Mouse (Mus musculus): ENCODE data around the gene Marveld1. TPM values are rescaled to one million over a fixed set of nuclear protein-coding genes. Genes with fewer than 3 reads are reported as not detected.

Gene Marveld1
- polyA plus RNA-seq, 1 experiment from 2014 or later: 17.2 TPM

GRCm38 (mm10) chr19:42182673-42183072 lies 35.5 kb downstream of the Marveld1 start:
- Histone ChIP-seq H3K9ac (replicated peaks) (no peak overlapping the region), H3K9me3 (no peaks in the 10 kb centered on the region), H3K36me3 (peaks cover 81% of the 10 kb centered on the region), H3K27me3 (no peaks in the 10 kb centered on the region), H3K4me2 (no peak overlapping the region), H3K4me1 (replicated peaks) (no peaks in the 10 kb centered on the region), H3K27ac (no peak overlapping the region), H3K4me3 (replicated peaks) (no peak overlapping the region)
- WGBS: 59% methylated on average over 6 of the region's 6 CpGs
- ATAC-seq (ENCODE audit: insufficient number of reproducible peaks, insufficient read depth, low FRiP score, low TSS enrichment, low read depth): no peak

DNA sequence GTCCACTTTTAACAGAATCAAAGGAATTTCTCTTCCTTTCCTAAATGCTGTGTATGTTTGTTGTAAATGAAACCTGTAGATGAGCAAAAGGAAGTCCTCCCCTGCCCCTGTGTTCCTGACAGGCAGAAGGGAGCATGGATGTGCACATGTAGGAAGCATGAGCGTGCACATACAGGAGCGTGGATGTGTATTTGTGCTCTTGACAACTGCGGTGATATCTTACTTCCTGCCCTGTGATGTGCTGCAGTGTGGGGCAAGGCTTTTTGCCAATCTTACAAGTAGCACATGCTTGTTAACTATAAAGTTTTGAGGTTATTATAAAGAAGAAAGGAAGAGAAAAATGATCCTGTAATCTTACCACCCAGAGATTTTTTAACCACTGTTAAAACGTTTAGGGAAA lies 42.5 kb downstream of the Marveld1 start:
- Histone ChIP-seq H3K27ac (no peak overlapping the region), H3K9ac (replicated peaks) (no peak overlapping the region), H3K36me3 (peaks cover 68% of the 10 kb centered on the region), H3K4me1 (replicated peaks) (peaks cover 8% of the 10 kb centered on the region), H3K4me3 (replicated peaks) (no peak overlapping the region), H3K27me3 (no peaks in the 10 kb centered on the region), H3K4me2 (no peak overlapping the region), H3K9me3 (no peaks in the 10 kb centered on the region)
- WGBS: 81% methylated on average over 4 of the region's 4 CpGs
- ATAC-seq (ENCODE audit: insufficient number of reproducible peaks, insufficient read depth, low FRiP score, low TSS enrichment, low read depth): no peak

DNA sequence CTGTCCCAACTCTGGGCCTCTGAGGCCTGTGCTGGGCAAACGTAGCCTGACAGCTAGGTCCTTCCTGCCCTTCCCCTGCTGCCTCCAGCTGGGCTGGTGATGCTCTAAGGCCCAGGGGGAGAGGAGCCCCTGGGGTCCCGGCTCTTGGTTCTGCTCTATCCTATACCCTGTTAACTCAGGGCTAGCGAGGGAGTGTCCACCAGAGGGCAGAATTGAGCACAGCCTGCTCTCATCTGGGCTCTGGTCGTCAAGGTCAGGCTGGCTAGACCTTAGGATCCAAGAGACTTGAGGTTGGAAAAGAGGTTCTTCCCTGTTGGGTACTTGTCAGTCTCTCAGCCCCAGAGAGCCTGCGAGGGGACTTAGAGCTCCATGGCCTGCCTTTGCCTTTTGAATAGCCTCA lies 43.3 kb downstream of the Marveld1 start:
- H3K27ac ChIP-seq: no peak overlapping the region
- no peaks in the 10 kb centered on the region for H3K27me3 ChIP-seq
- H3K9ac ChIP-seq (replicated peaks): no peak overlapping the region
- WGBS: 16% methylated on average over 5 of the region's 5 CpGs
- H3K36me3 ChIP-seq: peaks cover 61% of the 10 kb centered on the region
- H3K9me3 ChIP-seq: no peaks in the 10 kb centered on the region
- peaks cover 8% of the 10 kb centered on the region for H3K4me1 ChIP-seq (replicated peaks)
- H3K4me3 ChIP-seq (replicated peaks): no peak overlapping the region
- no peak overlapping the region for H3K4me2 ChIP-seq
- peak; percentile 52; the same call in 1 of the 2 replicates for ATAC-seq (ENCODE audit: insufficient number of reproducible peaks, insufficient read depth, low FRiP score, low TSS enrichment, low read depth)

GRCm38 (mm10) chr19:42193311-42193710 lies 46.1 kb downstream of the Marveld1 start:
- Histone ChIP-seq H3K4me1 (replicated peaks) (peaks cover 8% of the 10 kb centered on the region), H3K27me3 (peaks cover 20% of the 10 kb centered on the region), H3K4me3 (replicated peaks) (no peak overlapping the region), H3K36me3 (peaks cover 38% of the 10 kb centered on the region), H3K27ac (peak overlapping the region; percentile 59), H3K9ac (replicated peaks) (0 out of 2 replicates have a peak overlapping the region, but pooled peaks have one; percentile 18), H3K9me3 (no peaks in the 10 kb centered on the region), H3K4me2 (no peak overlapping the region)
- ATAC-seq (ENCODE audit: insufficient number of reproducible peaks, insufficient read depth, low FRiP score, low TSS enrichment, low read depth): no peak
- WGBS: 63% methylated on average over 2 of the region's 2 CpGs

DNA sequence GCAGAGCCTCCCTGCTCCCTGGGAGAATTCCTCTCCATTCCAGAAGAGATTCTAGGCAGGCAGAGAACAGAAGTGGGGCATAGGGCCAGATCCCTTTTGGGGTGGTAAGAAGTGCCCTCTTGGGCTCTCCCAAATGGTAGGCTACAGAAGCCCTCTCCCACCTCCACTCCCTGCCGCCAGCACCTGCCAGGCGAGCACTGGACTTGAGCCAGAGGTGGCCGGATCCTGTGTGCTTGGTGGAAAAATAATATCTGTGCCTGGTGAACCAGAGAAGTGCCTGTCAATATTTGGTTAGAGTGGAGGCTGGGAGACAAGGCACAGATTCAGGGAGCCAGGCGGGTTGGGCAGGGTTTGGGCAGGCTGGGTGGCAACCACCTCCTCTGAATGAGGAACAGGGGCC lies 49.2 kb downstream of the Marveld1 start:
- Histone ChIP-seq H3K9me3 (no peaks in the 10 kb centered on the region), H3K9ac (replicated peaks) (no peak overlapping the region), H3K27ac (no peak overlapping the region), H3K27me3 (peaks cover 51% of the 10 kb centered on the region), H3K4me2 (no peak overlapping the region), H3K4me3 (replicated peaks) (no peak overlapping the region), H3K4me1 (replicated peaks) (peaks cover 10% of the 10 kb centered on the region), H3K36me3 (peaks cover 12% of the 10 kb centered on the region)
- WGBS: 63% methylated on average over 4 of the region's 4 CpGs
- no peak for ATAC-seq (ENCODE audit: insufficient number of reproducible peaks, insufficient read depth, low FRiP score, low TSS enrichment, low read depth)

- Histone ChIP-seq H3K27me3 (peaks cover 57% of the 10 kb centered on the region), H3K4me1 (replicated peaks) (peaks cover 17% of the 10 kb centered on the region)
Measured at GRCm38 (mm10) chr19:42197066-42197465, 49.9 kb downstream of the Marveld1 start.

DNA sequence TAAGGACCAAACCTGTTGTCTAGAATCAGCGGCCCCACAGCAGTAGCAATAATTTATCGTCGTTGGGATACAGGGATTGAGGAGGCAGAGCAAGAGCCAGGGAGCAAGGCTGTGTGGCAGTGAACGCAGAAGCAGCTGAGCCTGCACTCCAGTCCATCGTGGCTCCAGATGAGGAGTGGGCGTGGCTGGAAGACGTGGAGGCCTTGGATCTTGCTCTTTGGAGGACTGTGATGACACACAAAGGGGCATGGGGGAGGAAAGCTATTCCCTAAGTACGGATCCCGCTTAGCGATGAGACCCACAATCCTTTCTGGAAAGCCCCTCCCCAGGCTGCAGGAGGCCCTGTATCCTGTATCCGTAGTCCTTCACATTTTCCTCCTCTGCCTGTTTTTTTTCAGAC lies 50.8 kb downstream of the Marveld1 start:
- Histone ChIP-seq H3K27me3 (peaks cover 67% of the 10 kb centered on the region), H3K9me3 (peaks cover 4% of the 10 kb centered on the region; the same call in 1 of the 2 replicates), H3K36me3 (no peaks in the 10 kb centered on the region), H3K9ac (replicated peaks) (no peak overlapping the region), H3K27ac (no peak overlapping the region), H3K4me1 (replicated peaks) (peaks cover 19% of the 10 kb centered on the region), H3K4me2 (no peak overlapping the region), H3K4me3 (replicated peaks) (no peak overlapping the region)
- ATAC-seq (ENCODE audit: insufficient number of reproducible peaks, insufficient read depth, low FRiP score, low TSS enrichment, low read depth): no peak
- WGBS: 51% methylated on average over 11 of the region's 11 CpGs

More at GRCm38 (mm10) chr19:42197066-42197465, 49.9 kb downstream of the Marveld1 start:
- Histone ChIP-seq H3K9me3 (no peaks in the 10 kb centered on the region), H3K4me3 (replicated peaks) (no peak overlapping the region), H3K27ac (no peak overlapping the region), H3K4me2 (no peak overlapping the region), H3K9ac (replicated peaks) (no peak overlapping the region), H3K36me3 (peaks cover 5% of the 10 kb centered on the region; the same call in 1 of the 2 replicates)
- WGBS: 62% methylated on average over 4 of the region's 4 CpGs
- ATAC-seq (ENCODE audit: insufficient number of reproducible peaks, insufficient read depth, low FRiP score, low TSS enrichment, low read depth): no peak

Other genes starting within 250 kb of the Marveld1 start
- gene Pgam1, start 235.5 kb upstream of the Marveld1 start, polyA plus RNA-seq (2016; fragmentation: Nextera tagmentation; extraction: Ambion mirVana): 636 and 656 TPM in 2 replicates
- gene Exosc1, start 214.0 kb upstream of the Marveld1 start, polyA plus RNA-seq (2016; fragmentation: Nextera tagmentation; extraction: Ambion mirVana): 78.5 and 81.9 TPM in 2 replicates
- 87.6 and 93.2 TPM in 2 replicates for gene Zdhhc16, start 213.9 kb upstream of the Marveld1 start, polyA plus RNA-seq (2016; fragmentation: Nextera tagmentation; extraction: Ambion mirVana)
- 41.3 and 42.5 TPM in 2 replicates for gene Mms19, start 166.2 kb upstream of the Marveld1 start, polyA plus RNA-seq (2016; fragmentation: Nextera tagmentation; extraction: Ambion mirVana)
- 19.1 and 19.3 TPM in 2 replicates for gene Ubtd1, start 165.6 kb upstream of the Marveld1 start, polyA plus RNA-seq (2016; fragmentation: Nextera tagmentation; extraction: Ambion mirVana)
- gene Ankrd2, start 111.4 kb upstream of the Marveld1 start, polyA plus RNA-seq (2016; fragmentation: Nextera tagmentation; extraction: Ambion mirVana): 0.25 TPM in 1 of 2 replicates, not detected in the other
- 1.5 and 1.9 TPM in 2 replicates for gene Hoga1, start 101.8 kb upstream of the Marveld1 start, polyA plus RNA-seq (2016; fragmentation: Nextera tagmentation; extraction: Ambion mirVana)
- gene 4933411K16Rik, start 95.2 kb upstream of the Marveld1 start, polyA plus RNA-seq (2016; fragmentation: Nextera tagmentation; extraction: Ambion mirVana): 0.20 TPM in 1 of 2 replicates, not detected in the other
- 37.7 and 39.1 TPM in 2 replicates for gene Morn4, start 61.0 kb upstream of the Marveld1 start, polyA plus RNA-seq (2016; fragmentation: Nextera tagmentation; extraction: Ambion mirVana)
- gene Pi4k2a, start 56.9 kb upstream of the Marveld1 start, polyA plus RNA-seq (2016; fragmentation: Nextera tagmentation; extraction: Ambion mirVana): 36.5 and 39.4 TPM in 2 replicates
- gene Avpi1, start 18.3 kb upstream of the Marveld1 start, polyA plus RNA-seq (2016; fragmentation: Nextera tagmentation; extraction: Ambion mirVana): 22.6 and 26.3 TPM in 2 replicates
- gene Zfyve27, start 16.6 kb downstream of the Marveld1 start, polyA plus RNA-seq (2016; fragmentation: Nextera tagmentation; extraction: Ambion mirVana): 28.2 and 33.7 TPM in 2 replicates
- 0.53 and 0.54 TPM in 2 replicates for gene Sfrp5, start 54.9 kb downstream of the Marveld1 start, polyA plus RNA-seq (2016; fragmentation: Nextera tagmentation; extraction: Ambion mirVana)
- 0.08 TPM in 1 of 2 replicates, not detected in the other for gene Golga7b, start 100.2 kb downstream of the Marveld1 start, polyA plus RNA-seq (2016; fragmentation: Nextera tagmentation; extraction: Ambion mirVana)